Mouse (Mus musculus) inflammation-experienced regulatory T-cells, adult 6 months (primary cell): ENCODE measurements around the gene Rps6ka1. TPM values are rescaled to one million over a fixed set of nuclear protein-coding genes. Genes with fewer than 3 reads are reported as not detected.
A peak's percentile ranks its signal among the peaks of the same experiment; 100 is the strongest.
"Not testable (repeated sequence)": the region's sequence is repeated elsewhere in the genome, so short reads cannot be mapped to it uniquely, and the experiment has no call there.

Experiments
- ATAC-seq: one replicate; pipeline ENCODE4 v1.8.0; 2017
- polyA plus RNA-seq, 3 experiments: library from polyadenylated mRNA; unstranded; fragments of 100-300 nt; shearing (Covaris generic); gene quantifications; one replicate each; pipeline ENCODE4 v1.2.1; 2017

The Rps6ka1 gene
- polyA plus RNA-seq: 100 to 1,000 TPM in 1 of 3 experiments, 10 to 100 TPM in 2; 88.8 to 145 (median 91.9) TPM

DNA sequence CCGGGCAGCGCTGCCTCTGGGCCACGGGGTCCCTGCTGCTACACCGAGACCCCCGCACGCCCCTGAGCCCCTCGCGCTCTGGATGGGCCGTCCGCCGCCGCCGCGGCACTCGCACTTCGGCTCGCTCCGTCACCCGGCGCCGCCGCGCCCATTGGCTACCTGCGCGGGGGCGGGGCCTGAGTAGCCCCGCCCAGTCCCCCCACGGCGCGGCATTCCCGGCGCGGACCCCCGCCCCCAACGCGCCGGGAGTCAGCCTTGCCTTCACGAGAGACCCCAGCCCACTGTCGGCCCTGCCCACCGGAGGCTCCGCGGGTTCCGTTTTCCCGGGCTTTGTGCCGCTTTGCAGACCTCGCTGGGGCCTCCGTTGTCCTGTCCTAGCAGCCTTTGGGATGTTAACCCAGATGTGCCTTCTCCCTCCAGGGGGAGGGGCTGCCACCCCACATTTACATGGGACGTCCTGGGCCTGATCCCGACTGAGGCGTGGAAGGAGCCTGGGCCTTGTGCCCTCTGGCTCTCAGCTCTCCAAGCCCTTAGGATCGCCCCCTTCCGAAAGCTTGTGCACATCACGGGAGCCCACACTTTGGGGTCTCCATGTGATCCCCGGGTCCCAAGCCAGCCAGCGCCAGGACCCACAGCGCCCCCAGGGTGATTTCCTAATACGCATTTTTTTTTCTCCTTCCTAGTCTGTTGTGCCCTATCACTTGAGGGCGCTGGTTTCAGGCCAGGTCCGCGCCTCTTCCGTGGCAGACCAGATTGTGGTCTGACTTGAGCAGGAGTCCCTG lies at the start of gene Rps6ka1:
Gene Rps6ka1, minus strand, starts transcription at position 126 of the 782 bp plus-strand sequence.
- peak; percentile 77 for ATAC-seq

DNA sequence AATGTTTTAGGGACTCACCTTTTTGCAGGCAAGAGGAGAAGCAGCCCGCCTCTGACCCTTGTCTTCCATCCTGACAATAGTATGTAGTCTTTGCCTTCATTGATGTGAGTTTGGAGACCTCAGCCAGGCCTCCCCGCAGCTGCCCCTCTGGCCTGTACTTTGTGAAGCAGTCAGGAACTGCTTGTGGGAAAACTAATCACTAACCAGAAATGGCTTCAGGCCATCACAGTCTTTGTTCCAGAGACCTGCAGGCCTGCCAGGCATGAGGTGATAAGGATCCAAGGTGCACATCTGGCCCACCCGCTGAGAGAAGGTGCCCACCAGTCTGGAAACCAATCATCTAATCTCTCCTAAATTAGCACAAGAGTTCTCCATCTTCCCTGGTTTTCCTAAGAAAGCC lies 44.2 kb upstream of the Rps6ka1 start:
- no peak for ATAC-seq

DNA sequence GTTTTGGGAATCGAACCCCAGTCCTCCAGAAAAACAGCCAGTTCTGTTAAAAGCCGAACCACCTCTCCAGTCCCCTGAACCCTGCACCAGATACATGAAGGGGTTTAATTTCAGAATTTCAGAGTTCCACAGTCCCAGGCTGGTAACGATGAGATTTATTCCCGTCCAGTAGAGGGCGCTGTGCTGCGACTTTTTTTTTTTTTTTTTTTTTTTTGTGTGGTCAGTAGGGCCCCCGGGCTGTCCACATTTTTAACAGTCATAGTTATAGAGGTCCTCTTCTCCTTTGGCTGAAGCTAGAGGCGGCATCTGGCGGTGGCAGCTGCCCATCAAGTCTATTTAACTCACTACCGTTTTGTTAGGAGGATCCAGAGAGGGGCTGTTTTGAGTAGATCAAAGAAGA lies 43.8 kb upstream of the Rps6ka1 start:
- no peak for ATAC-seq

DNA sequence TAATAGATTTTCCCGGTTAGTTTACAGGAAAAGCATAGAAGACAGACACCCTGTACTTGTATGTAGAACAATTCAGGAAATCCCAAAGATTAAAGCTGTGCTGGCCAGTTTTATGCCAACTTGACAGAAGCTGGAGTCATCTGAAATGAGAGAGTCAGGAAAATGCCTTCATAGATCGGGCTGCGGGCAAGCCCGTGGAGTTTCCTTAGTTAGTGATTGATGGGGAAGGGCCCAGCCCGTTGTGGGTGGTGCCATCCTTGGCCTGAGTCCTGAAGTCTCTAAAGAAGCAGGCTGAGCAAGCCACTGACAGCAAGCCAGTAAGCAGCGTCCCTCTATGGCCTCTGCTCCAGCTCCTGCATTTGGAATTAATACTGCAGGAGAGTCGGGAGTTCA lies 41.7 kb upstream of the Rps6ka1 start:
- no peak for ATAC-seq

DNA sequence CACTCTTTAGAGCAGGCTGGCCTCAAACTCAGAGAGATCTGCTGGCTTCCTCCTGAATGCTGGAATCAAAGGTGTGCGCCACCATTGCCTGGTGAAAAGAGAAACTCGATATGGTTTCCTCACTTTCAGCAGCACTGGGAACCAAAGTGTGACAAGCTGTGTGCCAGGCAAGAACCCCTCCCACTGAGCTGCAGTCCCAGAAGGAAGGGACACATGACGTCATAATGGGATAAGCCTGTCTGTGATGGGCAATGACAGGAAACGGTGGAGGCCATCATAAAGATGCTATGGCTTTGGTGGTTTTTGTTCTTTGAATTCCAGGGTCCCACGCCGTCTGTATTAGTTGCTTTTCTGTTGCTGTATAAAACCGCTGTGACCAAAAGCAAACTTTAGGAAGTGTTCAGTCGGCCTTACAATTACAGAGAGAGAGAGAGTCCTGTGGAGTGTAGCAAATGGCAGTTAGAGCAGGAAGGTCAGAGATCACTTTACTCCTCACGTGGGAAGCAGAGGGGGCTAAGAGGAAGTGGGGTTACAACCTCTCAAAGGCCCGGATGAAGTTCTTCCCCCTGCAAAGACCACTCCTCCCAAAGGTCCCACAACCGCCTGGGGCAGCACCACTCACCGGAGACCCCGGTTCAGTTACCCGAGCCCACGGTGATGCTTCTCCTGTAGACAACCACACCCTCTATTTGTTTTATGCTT lies 41.1 kb upstream of the Rps6ka1 start:
- ATAC-seq: no peak

DNA sequence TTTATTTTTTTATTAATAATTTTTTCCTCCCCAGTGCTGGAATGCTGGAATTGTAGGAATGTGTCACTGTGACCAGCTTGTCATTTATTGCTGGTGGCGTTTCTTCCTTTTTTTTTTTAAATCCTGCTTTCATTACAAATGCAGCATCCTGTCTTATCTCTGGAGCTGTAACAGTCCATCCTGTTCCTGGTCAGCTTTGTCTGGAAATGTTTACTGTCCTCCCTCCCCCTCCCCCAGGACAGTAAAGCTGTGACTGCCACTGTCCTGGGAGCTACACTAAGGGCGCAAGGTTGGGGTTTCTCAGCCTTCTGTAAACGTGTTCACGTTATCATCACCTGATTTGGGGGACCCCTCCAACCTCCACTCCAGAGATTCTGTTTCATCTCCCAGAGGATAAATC lies 37.6 kb upstream of the Rps6ka1 start:
- no peak for ATAC-seq

DNA sequence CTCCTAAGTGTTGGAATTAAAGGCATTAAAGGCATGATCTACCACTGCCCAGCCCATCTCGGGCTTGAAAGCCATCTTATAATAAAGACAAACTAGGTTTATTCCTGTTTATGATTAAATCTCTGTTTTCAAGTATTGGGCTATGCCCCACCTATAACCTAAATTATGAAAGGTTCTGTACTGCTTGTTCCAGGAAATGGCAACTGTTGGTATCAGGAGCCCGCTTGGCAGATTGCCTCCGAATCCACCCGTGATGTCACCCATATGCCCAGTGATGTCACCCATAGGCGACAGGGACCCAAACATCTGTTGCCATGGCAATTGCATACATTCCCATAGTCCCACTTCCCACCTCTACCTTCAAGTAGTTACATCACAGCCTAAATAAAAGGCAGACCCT lies 36.1 kb upstream of the Rps6ka1 start:
- no peak for ATAC-seq

DNA sequence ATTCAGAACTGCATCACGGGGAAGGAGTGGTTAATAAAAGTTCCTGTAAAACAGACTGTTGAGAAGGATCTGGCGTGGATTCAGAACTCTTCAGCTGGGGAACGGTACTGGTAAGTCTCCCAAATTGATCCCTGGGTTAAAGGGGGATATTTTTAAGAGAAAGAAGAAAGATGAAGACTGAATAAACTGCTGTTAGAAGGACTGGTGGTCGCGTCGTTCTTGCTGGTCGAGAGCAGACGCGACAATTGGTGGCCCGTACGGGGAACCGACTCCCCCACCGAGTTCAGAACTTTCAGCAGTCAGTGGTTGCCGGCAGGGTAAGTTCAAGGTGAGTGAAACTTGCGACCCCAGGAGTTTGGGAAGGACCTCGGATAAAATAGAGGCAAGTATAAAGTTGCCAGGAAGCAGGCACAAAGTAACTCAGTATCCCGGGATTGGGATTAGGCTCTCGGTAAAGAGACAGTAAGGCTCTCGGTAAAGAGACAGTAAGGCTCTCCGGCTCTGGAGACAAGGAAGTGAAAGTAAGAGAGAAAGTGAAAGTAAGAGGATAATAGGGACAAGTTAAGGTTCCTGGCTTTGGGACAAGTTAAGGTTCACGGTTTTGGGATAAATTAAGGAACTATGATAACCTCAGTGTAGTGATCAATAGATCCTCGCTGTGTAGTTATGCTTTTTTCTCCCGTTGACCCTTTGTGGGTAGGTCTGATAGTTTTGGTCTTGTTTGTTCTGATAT lies 30.7 kb upstream of the Rps6ka1 start:
- not testable (repeated sequence) for ATAC-seq

DNA sequence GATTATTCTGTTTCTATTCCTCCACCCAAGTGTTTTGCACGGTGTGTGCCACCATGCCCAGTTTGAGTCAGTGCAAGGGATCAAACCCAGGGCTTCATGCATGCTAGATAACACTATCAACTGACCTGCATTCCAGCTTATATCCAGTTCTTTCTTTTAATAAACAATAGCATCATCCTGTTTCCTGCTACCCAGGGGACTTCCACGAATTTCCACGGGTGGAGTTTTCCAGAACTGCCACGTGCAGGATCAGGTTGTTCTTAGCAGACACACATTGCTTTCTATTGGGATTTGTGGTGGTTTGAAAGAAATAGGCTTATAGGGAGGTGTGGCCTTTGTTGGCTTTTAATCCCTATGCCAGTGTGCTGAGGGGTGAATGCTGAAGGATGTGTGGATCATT lies 24.4 kb upstream of the Rps6ka1 start:
- no peak for ATAC-seq

DNA sequence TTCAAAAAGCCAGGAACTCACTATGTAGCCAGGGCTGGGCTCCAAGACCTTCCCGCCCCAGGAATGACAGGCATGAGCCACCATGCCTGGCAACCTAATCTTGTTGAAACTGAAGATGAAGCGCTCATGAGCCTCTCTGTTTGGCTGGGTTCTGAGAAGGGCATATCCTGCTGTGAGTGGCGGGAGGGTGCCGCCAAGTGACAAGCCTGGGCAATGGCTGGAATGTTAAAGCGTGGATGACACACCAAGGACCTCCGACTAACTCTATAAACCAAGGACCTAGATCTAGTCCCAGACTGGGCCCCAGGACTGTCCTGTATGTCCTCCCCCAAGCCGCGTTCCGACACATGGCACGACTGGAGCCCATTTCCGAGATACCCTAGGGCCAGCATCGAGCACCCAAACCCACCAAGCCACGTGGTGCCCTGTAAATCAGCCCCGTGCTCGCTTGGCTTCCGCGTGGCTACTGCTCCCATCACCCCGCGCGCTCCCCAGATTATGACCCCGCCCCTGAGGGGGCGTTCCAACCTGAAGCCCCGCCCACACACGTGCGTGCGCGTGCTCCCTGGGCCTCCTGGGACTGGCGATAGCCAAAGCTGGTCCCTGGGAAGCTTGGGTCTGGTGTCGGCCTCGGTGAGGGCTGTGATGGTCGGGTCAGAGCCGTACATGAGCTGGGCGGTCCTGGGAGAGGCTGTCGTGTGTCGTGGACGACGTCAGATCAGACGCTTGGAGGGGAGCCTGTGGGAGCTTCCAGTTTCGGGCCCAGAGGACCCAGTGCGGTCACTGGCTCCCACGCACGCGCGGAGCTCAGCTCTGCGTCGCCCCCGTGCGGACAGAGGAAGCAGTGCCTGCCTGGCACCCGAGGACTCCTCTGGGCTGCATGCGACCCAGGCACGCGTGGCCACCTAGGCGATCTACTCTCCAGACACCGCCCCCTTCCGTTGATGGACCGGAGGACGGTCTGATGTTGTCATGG lies 22.9 kb upstream of the Rps6ka1 start:
- ATAC-seq: peak; percentile 88

DNA sequence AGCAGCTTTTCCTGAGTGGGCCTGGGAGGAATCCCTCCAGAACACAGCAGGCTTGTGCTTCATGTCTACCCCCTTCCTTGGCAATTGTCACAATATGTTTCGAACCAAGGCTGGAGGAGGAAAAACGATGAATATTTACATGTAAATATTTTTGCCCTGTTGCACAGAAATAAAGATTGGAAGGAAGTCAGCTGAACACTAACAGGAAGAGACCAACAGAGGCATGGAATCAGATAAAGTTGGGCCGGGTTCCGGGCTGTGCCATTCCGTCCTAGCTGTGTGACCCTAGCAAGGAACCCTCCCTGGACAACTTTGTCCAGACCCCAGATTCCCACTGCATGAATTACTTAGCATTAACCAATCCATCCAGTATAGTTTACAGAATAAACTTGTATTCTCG lies 20.5 kb upstream of the Rps6ka1 start:
- no peak for ATAC-seq

DNA sequence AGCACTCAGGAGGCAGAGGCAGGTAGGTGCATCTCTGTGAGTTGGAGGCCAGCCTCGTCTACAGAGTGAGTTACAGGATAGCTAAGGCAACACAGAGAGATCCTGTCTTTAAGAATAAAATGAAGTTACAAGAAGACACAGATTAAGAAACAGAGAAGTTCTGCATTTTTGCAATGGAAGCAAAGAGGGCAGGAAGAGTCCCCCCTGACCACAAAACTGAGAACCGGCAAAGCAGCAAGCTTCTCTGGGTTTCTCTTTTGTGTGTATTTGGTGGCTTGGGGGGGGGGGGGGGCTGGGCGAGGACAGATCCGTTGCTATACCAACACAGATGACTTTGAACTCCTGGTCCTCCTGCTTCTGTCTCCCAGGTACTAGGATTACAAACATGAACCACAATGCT lies 19.5 kb upstream of the Rps6ka1 start:
- ATAC-seq: no peak

DNA sequence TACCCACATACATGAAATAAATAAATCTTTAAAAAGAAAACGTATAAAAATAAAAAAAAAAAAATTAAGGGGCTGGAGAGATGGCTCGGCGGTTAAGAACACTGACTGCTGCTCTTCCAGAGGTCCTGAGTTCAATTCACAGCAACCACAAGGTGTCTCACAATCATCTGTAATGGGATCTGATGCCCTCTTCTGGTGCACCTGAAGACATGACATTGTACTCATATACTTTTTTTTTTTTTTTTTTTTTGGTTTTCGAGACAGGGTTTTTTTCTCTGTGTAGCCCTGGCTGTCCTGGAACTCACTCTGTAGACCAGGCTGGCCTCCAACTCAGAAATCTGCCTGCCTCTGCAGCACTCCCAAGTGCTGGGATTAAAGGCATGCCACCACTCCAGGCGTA lies 18.7 kb upstream of the Rps6ka1 start:
- not testable (repeated sequence) for ATAC-seq

DNA sequence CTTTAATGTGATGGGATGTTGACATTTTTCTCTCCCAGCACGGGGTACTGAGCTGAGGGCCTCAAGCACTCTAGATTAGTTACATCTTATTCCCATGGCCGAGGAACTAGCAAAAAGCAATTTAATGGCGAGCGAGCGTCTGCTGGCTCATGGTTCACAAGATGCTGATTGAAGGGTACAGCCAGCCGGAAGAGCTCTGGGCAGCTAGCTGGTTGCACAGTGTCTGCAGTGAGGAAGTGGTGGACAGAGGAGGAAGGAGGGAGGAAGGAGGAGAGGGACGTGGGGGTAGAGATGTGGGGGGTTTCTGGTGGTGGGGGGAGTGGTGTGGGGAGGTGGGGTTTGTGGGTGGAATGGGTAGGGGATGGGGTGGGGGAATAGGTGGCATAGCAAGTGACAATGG lies 17.6 kb upstream of the Rps6ka1 start:
- no peak for ATAC-seq

DNA sequence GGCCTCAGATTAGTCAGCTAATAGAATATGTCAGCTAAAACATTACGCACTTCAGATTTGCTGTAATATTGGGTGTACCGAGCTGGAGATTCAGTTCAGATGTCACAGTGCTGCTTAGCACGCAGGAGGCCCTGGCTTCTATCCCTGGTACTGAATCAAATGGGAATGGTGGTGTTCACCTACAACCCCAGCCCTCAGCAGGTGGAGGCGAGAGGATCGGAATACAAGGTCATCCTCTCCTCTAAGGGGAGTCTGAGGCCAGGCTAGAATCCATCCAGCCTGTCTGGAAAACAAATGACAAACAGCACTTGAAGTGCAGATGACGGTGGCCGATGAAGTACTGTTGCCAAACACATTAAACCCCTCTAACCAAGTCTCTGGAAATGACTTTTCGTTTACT lies 16.7 kb upstream of the Rps6ka1 start:
- ATAC-seq: no peak

DNA sequence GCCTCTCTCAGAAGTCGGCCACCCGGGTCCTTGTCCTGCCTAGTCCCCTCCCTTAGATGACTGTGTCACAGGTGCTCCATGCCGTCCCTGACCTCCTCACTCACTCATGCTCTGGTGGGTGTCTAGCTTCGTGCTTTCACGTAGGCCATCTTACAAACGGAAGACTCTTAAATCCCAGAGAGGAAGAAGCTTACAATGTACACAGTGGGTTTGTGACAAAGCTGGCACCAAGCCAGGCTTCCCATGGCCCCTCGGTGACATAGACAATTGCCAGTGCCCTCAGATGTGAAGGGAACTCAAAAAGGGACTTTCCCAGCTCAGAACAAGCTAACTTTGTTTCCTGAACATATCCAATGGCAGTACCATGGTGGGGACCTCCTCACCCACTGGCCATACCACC lies 15.8 kb upstream of the Rps6ka1 start:
- no peak for ATAC-seq

DNA sequence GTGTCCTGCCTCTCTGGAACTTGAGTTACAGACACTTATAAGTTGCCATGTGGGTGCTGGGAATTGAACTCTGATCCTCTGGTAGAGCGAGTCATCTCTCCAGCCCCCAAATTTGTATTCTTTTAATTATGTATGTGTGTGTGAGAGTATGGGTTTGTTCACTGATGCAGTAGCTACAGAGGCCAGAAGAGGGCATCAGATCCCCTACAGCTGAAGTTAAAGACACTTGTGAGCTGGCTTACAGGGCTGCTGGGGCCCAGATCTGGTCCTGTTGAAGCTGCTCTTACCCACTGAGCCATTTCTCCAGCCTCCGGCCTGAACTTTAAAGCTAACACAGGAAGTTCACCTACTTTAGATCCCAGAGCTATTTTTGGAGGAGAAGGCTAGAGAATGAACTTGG lies 14.9 kb upstream of the Rps6ka1 start:
- no peak for ATAC-seq

DNA sequence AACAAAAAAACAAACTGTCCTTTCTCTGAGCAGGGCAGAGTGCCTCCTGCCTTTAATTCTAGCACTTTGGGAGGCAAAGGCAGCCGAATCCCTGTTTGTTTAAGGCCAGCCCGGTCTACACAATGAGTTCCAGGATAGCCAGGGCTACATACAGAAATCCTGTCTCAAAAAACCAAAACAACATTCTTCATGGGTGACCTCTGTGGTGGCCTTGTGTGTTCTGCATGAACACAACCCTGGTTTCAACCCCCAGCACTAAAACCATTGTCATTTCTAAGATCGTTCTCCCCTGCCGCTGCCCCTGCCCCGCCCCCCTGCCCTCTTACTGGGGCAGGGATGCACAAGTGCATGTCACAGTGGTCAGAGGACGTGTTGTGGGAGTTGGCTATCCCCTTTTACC lies 13.3 kb upstream of the Rps6ka1 start:
- ATAC-seq: no peak

DNA sequence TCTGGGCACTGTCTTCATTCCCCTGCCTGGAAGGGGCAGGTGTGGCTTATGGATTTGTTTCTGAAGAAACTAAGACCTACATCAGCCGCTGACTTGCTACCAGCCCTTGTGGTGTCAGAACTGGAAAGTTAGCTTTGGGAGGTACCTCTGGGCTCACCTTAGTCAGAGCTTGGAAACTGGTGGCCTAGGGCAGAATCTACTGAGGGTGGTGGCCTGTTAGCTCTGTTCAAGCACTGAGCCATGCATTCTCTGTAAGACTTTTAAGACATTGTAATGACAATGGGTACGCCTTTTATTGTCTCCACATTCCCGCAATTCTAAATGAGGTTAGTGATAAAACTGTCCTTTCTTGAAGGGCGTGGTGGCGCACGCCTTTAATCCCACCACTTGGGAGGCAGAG lies 12.8 kb upstream of the Rps6ka1 start:
- no peak for ATAC-seq

DNA sequence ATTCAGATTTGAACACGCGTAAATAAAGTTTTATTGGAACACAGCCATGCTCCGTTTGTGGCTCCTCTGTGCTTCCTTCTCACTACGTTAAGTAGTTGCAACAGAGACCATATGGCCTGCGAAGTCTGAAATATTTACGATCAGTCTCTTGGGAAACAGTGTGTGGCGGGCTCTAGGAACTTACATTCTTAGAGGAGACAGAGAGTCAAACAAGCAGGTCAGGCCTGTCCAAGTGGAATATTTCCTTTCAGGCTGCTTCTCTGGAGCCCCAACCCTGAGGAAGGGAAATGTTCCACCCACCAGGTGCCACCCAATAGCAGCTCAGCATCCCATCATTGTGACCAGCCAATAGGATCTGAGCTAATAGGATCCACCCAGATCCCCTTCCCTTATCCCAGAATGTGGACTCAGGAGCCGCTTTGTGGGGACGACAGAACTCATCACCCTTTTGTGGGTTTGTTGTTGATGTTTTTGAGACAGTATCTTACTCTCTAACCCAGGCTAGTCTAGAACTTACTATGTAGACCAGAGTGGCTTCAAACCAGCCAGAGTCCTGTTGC lies 11.7 kb upstream of the Rps6ka1 start:
- no peak for ATAC-seq

DNA sequence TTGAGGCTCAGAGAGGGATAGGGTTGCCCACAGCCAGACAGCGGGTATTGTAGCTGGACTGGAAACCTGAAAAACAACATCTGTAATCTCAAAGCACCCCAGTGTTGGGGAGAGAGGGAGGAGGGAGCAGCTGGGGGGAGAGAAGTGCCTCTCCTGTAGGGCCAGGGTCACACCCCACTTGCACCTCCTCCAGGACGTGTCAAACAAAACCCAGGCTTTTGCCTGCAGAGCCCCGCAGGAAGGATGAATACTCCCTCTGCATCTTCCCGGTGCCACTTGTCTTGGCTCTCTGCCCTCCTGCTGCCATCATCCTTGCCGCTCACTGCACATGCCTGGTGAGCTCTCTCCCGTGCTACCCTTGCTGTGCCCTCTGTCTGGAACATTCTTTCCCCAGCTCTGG lies 10.6 kb upstream of the Rps6ka1 start:
- no peak for ATAC-seq

DNA sequence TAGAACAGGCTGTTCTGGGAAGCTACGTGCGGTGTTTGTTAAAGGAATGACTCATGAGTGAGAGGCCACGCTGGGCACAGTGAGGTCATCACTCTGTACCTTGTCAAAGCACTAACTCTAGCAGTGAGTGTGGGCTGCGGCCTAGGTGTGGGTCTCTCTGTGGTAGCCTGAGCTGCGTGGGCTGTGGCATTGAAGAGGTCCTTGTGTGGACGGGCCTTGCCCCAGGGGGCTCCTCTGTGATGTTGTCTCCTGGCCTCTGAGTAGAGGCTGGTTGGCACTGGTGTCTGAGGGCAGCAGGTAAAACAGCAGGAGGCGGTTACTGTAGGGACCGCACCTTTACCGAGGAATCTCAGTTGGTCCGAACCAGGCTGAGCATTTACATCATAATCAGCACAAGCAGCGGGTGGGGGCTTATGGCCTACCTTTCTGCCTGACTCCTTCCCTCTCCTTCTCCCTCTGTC lies 9.9 kb upstream of the Rps6ka1 start:
- no peak for ATAC-seq
